Comparison of ENCODE assay signal across 25 mouse cellular contexts in genomic region chr8:19026466-19026865, GRCm38 (mm10). TPM values are rescaled to one million over a fixed set of nuclear protein-coding genes. Genes with fewer than 3 reads are reported as not detected.
"Had no signal": no experiment of that assay in that cellular context is flagged by ENCODE, and none has a peak within 500 bp of the region (broad histone marks: within the 10 kb centered on the region; RNA-seq: fewer than 3 reads in every experiment).

Gene Defb38 (minus strand): TSS chr8:19026566.

- DNase-seq: retina, postnatal 1 day; right cerebral cortex, adult 18-20 months; right cerebral cortex, postnatal 14 days; right cerebral cortex, postnatal 25 days; right cerebral cortex, postnatal 4 days; spleen, adult 18-20 months; thymus, adult 18-20 months; thymus, adult 2 months; thymus, postnatal 14 days; thymus, postnatal 25 days; thymus, postnatal 36 days; thymus, postnatal 4 days had no signal

- H3K4me3 ChIP-seq: neural tube, embryonic 13.5 days; neural tube, embryonic 15.5 days; stomach, embryonic 15.5 days had no signal

- H3K27ac ChIP-seq: neural tube, embryonic 13.5 days; neural tube, embryonic 15.5 days; stomach, embryonic 15.5 days; stomach, postnatal 0 days had no signal

RNA-seq across cellular contexts. Expression of gene Defb38, which starts in this region (rescaled TPM):
- total RNA-seq: neutrophil, adult 5-6 weeks had no signal
- polyA plus RNA-seq: neural tube, embryonic 13.5 days; neural tube, embryonic 14.5 days; neural tube, embryonic 15.5 days; small intestine, adult 2 months; spleen, adult 2 months; stomach, embryonic 14.5 days; stomach, embryonic 15.5 days; stomach, embryonic 16.5 days; stomach, postnatal 0 days; testis, adult 2 months; thymus, adult 2 months; thymus, postnatal 0 days; urinary bladder, adult 2 months had no signal
